Mouse (Mus musculus) heart, embryonic 11.5 days (tissue): ENCODE measurements at regions not wholly inside any gene's neighbourhood (a gene's known extent, or its start where the extent isn't known, plus 50 kb on each side); places are given as distances from the start of the nearest gene placed in this dataset.

Experiments
- ATAC-seq: fragments of 200-750 bp; cut with Nextera tagmentation; replicated peaks from 2 replicates; pipeline ENCODE4 v1.8.0; 2017; ENCODE audit warnings: moderate library complexity; ENCODE audit not compliant: insufficient number of reproducible peaks, low FRiP score, low TSS enrichment
- H3K27ac ChIP-seq: fragments of 300-500 bp; sonication (generic); 2 replicates; pipeline ENCODE4 v1.5.1; 2014; ENCODE audit warnings: mild to moderate bottlenecking, low read depth, low read length
- H3K27me3 ChIP-seq: fragments of 300-500 bp; sonication (generic); 2 replicates; pipeline ENCODE4 v1.6.1; 2014; ENCODE audit warnings: mild to moderate bottlenecking, low read length, mixed read lengths; ENCODE audit not compliant: control insufficient read depth, insufficient read depth
- H3K36me3 ChIP-seq: fragments of 300-500 bp; sonication (generic); 2 replicates; pipeline ENCODE4 v1.6.1; 2014; ENCODE audit warnings: mild to moderate bottlenecking, low read length, moderate library complexity, mixed read lengths; ENCODE audit not compliant: control insufficient read depth, insufficient read depth
- H3K4me1 ChIP-seq: fragments of 300-500 bp; sonication (generic); 2 replicates; pipeline ENCODE4 v1.6.1; 2014; ENCODE audit warnings: low read length; ENCODE audit not compliant: control insufficient read depth, insufficient read depth
- H3K4me2 ChIP-seq: fragments of 300-500 bp; sonication (generic); 2 replicates; pipeline ENCODE4 v1.6.1; 2014; ENCODE audit warnings: mild to moderate bottlenecking, moderate library complexity
- H3K4me3 ChIP-seq: fragments of 300-500 bp; sonication (generic); 2 replicates; pipeline ENCODE4 v1.5.1; 2014; ENCODE audit warnings: low read depth, low read length
- H3K9ac ChIP-seq: fragments of 300-500 bp; sonication (generic); 2 replicates; pipeline ENCODE4 v1.6.1; 2014; ENCODE audit warnings: mild to moderate bottlenecking, low read depth, low read length, moderate library complexity
- H3K9me3 ChIP-seq: fragments of 300-500 bp; sonication (generic); replicated peaks from 2 replicates; pipeline ENCODE4 v1.6.1; 2016; ENCODE audit warnings: low read length; ENCODE audit not compliant: control insufficient read depth
- WGBS: fragments of 180-500 bp; shearing (Covaris S2); extraction: QIAGEN DNeasy Blood & Tissue Kit; methylation state at CpG from one replicate; pipeline ENCODE4 v1.1.7; 2014; ENCODE audit not compliant: insufficient replicate concordance; 5-methylcytosine and 5-hydroxymethylcytosine counted together

- 82% methylated on average over 4 of the region's 4 CpGs for WGBS
- Histone ChIP-seq H3K4me2 (no peak overlapping the region), H3K36me3 (no peaks in the 10 kb centered on the region), H3K4me3 (no peak overlapping the region), H3K4me1 (no peaks in the 10 kb centered on the region), H3K27me3 (no peaks in the 10 kb centered on the region), H3K27ac (no peak overlapping the region), H3K9me3 (no peaks in the 10 kb centered on the region), H3K9ac (no peak overlapping the region)
- ATAC-seq = no peak
These were observed 604.1 kb downstream of the Ttll7 start for GRCm38 (mm10) chr3:147456294-147456693.

DNA sequence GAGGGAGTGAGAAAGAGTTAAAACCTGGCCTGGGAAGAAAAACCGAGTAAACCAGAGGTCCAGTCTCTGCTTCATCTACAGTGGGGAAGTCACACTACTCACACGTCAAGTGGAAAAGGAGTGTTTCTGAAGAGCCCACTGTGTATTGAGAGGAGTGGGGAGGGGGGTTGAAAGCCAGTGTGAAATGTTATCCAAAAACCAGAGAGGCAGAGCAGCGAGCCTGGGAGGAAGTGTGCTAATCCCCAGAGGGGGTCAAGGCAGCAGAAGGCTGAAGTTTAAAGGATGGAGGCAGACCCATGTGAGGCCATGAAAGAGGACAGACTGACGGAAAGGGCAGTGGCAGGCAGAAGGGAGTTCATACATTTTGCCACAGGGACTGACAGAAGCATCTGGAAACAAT lies 605.9 kb downstream of the Ttll7 start:
- ATAC-seq = no peak
- Histone ChIP-seq H3K9ac (no peak overlapping the region), H3K4me1 (no peaks in the 10 kb centered on the region), H3K9me3 (no peaks in the 10 kb centered on the region), H3K4me3 (no peak overlapping the region), H3K27ac (no peak overlapping the region), H3K36me3 (no peaks in the 10 kb centered on the region), H3K4me2 (no peak overlapping the region), H3K27me3 (no peaks in the 10 kb centered on the region)
- 27% methylated on average over 4 of the region's 4 CpGs for WGBS

DNA sequence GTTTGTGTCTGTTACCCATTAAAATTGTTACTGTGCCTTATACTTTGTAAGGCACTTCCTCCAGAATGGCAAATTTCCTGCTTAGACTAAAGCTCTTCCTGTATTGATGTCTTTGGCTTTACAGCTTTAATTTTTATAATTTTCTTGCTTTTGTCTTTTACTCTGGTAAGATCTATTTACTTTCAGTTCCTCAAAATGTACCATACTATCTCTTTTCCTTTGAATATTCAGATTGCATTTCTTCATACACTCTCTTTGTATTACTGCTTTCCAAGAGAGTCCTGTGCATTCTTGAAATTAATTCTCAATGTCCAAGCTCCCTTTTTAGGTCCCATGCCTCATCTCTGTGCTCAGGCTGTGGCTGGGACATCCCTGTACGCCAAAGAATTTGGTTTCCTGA lies 627.7 kb downstream of the Ttll7 start:
- no peak for ATAC-seq
- WGBS = 82% methylated on average over 1 of the region's 1 CpGs
- no peaks in the 10 kb centered on the region for H3K4me1 ChIP-seq
- H3K9ac ChIP-seq = no peak overlapping the region
- H3K4me2 ChIP-seq = no peak overlapping the region
- H3K36me3 ChIP-seq = no peaks in the 10 kb centered on the region
- H3K4me3 ChIP-seq = no peak overlapping the region
- no peaks in the 10 kb centered on the region for H3K9me3 ChIP-seq
- no peaks in the 10 kb centered on the region for H3K27me3 ChIP-seq
- H3K27ac ChIP-seq = no peak overlapping the region
